Mouse (Mus musculus) heart, postnatal 25 days (tissue): ENCODE data around the gene Cyfip2. TPM values are rescaled to one million over a fixed set of nuclear protein-coding genes. Genes with fewer than 3 reads are reported as not detected.

Experiments
- DNase-seq: peaks from one replicate; pipeline ENCODE4 v3.0.0; 2022; ENCODE audit warnings: low spot score
- intact Hi-C: fragments of 180-260 bp; cut with DNase I; formaldehyde crosslinking; loops from one replicate; pipeline ENCODE4 v1.15.1; 2025
- total RNA-seq, 2 experiments: library from RNA; stranded (reverse); gene quantifications; 2 replicates each; pipeline ENCODE4 v1.2.3; 2021

Gene Cyfip2
- 10 to 100 TPM; 54.1 to 55.3 TPM for total RNA-seq

GRCm38 (mm10) chr11:46312523-46313035 is at the start of gene Cyfip2:
Cyfip2 (minus strand) TSS chr11:46312859.
- intact Hi-C loops: loop anchor here (5.0 kb wide), 1 partner anchor 35 kb away; no protein-coding TSS in a partner anchor
- no peak for DNase-seq

- intact Hi-C loops: no loop called here
- DNase-seq: no peak
These were observed 48.5 kb upstream of the Cyfip2 start for GRCm38 (mm10) chr11:46360991-46361665.

GRCm38 (mm10) chr11:46358369-46358768 is 45.7 kb upstream of the Cyfip2 start:
- no peak for DNase-seq
- intact Hi-C loops: no loop called here

- intact Hi-C loops: no loop called here
- no peak for DNase-seq
These were observed 37.2 kb upstream of the Cyfip2 start for GRCm38 (mm10) chr11:46349681-46350410.

GRCm38 (mm10) chr11:46348416-46348815 is 35.8 kb upstream of the Cyfip2 start:
- DNase-seq: no peak
- intact Hi-C loops: no loop called here

- intact Hi-C loops: no loop called here
- DNase-seq: no peak
These were observed 35.1 kb upstream of the Cyfip2 start for GRCm38 (mm10) chr11:46347756-46348155.

- DNase-seq: no peak
- intact Hi-C loops: no loop called here
These were observed 31.4 kb upstream of the Cyfip2 start for GRCm38 (mm10) chr11:46343886-46344546.

GRCm38 (mm10) chr11:46341960-46342359 is 29.3 kb upstream of the Cyfip2 start:
- intact Hi-C loops: no loop called here
- DNase-seq: no peak

- DNase-seq: no peak
- intact Hi-C loops: no loop called here
These were observed 23.4 kb upstream of the Cyfip2 start for GRCm38 (mm10) chr11:46336020-46336419.

- intact Hi-C loops: no loop called here
- no peak for DNase-seq
These were observed 19.6 kb upstream of the Cyfip2 start for GRCm38 (mm10) chr11:46332217-46332616.

GRCm38 (mm10) chr11:46326271-46327015 is 13.8 kb upstream of the Cyfip2 start:
- intact Hi-C loops: no loop called here

GRCm38 (mm10) chr11:46321559-46321958 is 8.9 kb upstream of the Cyfip2 start:
- intact Hi-C loops: no loop called here
- DNase-seq: no peak

More at GRCm38 (mm10) chr11:46326271-46327015, 13.8 kb upstream of the Cyfip2 start:
- DNase-seq: no peak

GRCm38 (mm10) chr11:46314534-46314933 is 1.9 kb upstream of the Cyfip2 start:
- no peak for DNase-seq
- intact Hi-C loops: loop anchor here (5.0 kb wide), 1 partner anchor 37 kb away; no protein-coding TSS in a partner anchor

- no peak for DNase-seq
- intact Hi-C loops: loop anchor here (5.0 kb wide), 1 partner anchor 37 kb away; no protein-coding TSS in a partner anchor
These were observed 1.2 kb upstream of the Cyfip2 start for GRCm38 (mm10) chr11:46313851-46314250.

GRCm38 (mm10) chr11:46311703-46312522 is 746 bp downstream of the Cyfip2 start:
- intact Hi-C loops: loop anchor here (5.0 kb wide), 1 partner anchor 35 kb away; no protein-coding TSS in a partner anchor
- peak; percentile 3 for DNase-seq

GRCm38 (mm10) chr11:46311181-46311702 is 1.4 kb downstream of the Cyfip2 start:
- DNase-seq: no peak
- intact Hi-C loops: loop anchor here (5.0 kb wide), 1 partner anchor 34 kb away; no protein-coding TSS in a partner anchor

- DNase-seq: no peak
- intact Hi-C loops: loop anchor here (5.0 kb wide), 1 partner anchor 33 kb away; no protein-coding TSS in a partner anchor
These were observed 2.0 kb downstream of the Cyfip2 start for GRCm38 (mm10) chr11:46310647-46311063.

- DNase-seq: no peak
These were observed 2.7 kb downstream of the Cyfip2 start for GRCm38 (mm10) chr11:46309808-46310555.

More at GRCm38 (mm10) chr11:46309808-46310555, 2.7 kb downstream of the Cyfip2 start:
- intact Hi-C loops: loop anchor here (5.0 kb wide), 1 partner anchor 33 kb away; no protein-coding TSS in a partner anchor
